Mouse (Mus musculus) heart, adult 11 months (tissue): ENCODE data around the gene Psme3.

Experiments
- DNase-seq: peaks from one replicate; pipeline ENCODE4 v3.0.0; 2022

The Psme3 gene

GRCm38 (mm10) chr11:101314567-101314966, 1.4 kb upstream of the Psme3 start:
- DNase-seq: no peak

- DNase-seq: peak; percentile 75
These were observed 847 bp upstream of the Psme3 start for GRCm38 (mm10) chr11:101315082-101315650.

GRCm38 (mm10) chr11:101316501-101316917, 496 bp downstream of the Psme3 start:
- DNase-seq: no peak

GRCm38 (mm10) chr11:101323609-101324008, 7.6 kb downstream of the Psme3 start:
- peak; percentile 93 for DNase-seq

GRCm38 (mm10) chr11:101324763-101325162, 8.8 kb downstream of the Psme3 start, which contains the start of gene Aoc2:
TSS of gene Aoc2 (plus strand) at chr11:101325063.
- DNase-seq: peak; percentile 42

- peak; percentile 92 for DNase-seq
These were observed 9.2 kb downstream of the Psme3 start for GRCm38 (mm10) chr11:101325201-101325600.

GRCm38 (mm10) chr11:101326147-101326546, 10.1 kb downstream of the Psme3 start:
- DNase-seq: peak; percentile 90

- DNase-seq: peak; percentile 73
These were observed 11.3 kb downstream of the Psme3 start for GRCm38 (mm10) chr11:101327311-101327710.

GRCm38 (mm10) chr11:101328941-101329635, 13.1 kb downstream of the Psme3 start:
- DNase-seq: peak; percentile 95

- DNase-seq: peak; percentile 97
These were observed 14.4 kb downstream of the Psme3 start, which contains the start of gene Aoc3 for GRCm38 (mm10) chr11:101330371-101330924. TSS of gene Aoc3 (plus strand) at chr11:101330605.

GRCm38 (mm10) chr11:101330961-101331360, 14.9 kb downstream of the Psme3 start:
- peak; percentile 93 for DNase-seq

GRCm38 (mm10) chr11:101332537-101332936, 16.5 kb downstream of the Psme3 start:
- DNase-seq: peak; percentile 94

GRCm38 (mm10) chr11:101334023-101334422, 18.0 kb downstream of the Psme3 start:
- DNase-seq: peak; percentile 85

- peak; percentile 86 for DNase-seq
These were observed 18.5 kb downstream of the Psme3 start for GRCm38 (mm10) chr11:101334516-101334915.

GRCm38 (mm10) chr11:101335685-101336084, 19.7 kb downstream of the Psme3 start:
- peak; percentile 83 for DNase-seq

- peak; percentile 89 for DNase-seq
These were observed 22.2 kb downstream of the Psme3 start for GRCm38 (mm10) chr11:101338123-101338760.

GRCm38 (mm10) chr11:101347083-101347775, 31.2 kb downstream of the Psme3 start:
- DNase-seq: peak; percentile 61

- DNase-seq: peak; percentile 71
These were observed 32.8 kb downstream of the Psme3 start for GRCm38 (mm10) chr11:101348774-101349173.

- peak; percentile 70 for DNase-seq
These were observed 33.2 kb downstream of the Psme3 start for GRCm38 (mm10) chr11:101349216-101349615.

- DNase-seq: peak; percentile 87
These were observed 35.2 kb downstream of the Psme3 start for GRCm38 (mm10) chr11:101351100-101351720.

- DNase-seq: peak; percentile 67
These were observed 35.7 kb downstream of the Psme3 start for GRCm38 (mm10) chr11:101351721-101352111.

- DNase-seq: peak; percentile 74
These were observed 37.4 kb downstream of the Psme3 start for GRCm38 (mm10) chr11:101353436-101353835.
